Mouse (Mus musculus): ENCODE results near the gene Ptbp3. TPM values are rescaled to one million over a fixed set of nuclear protein-coding genes. Genes with fewer than 3 reads are reported as not detected.

Ptbp3 gene
- polyA plus RNA-seq (2016; fragmentation: Nextera tagmentation; extraction: Ambion mirVana) = 41.7 and 47.5 TPM in 2 replicates

DNA sequence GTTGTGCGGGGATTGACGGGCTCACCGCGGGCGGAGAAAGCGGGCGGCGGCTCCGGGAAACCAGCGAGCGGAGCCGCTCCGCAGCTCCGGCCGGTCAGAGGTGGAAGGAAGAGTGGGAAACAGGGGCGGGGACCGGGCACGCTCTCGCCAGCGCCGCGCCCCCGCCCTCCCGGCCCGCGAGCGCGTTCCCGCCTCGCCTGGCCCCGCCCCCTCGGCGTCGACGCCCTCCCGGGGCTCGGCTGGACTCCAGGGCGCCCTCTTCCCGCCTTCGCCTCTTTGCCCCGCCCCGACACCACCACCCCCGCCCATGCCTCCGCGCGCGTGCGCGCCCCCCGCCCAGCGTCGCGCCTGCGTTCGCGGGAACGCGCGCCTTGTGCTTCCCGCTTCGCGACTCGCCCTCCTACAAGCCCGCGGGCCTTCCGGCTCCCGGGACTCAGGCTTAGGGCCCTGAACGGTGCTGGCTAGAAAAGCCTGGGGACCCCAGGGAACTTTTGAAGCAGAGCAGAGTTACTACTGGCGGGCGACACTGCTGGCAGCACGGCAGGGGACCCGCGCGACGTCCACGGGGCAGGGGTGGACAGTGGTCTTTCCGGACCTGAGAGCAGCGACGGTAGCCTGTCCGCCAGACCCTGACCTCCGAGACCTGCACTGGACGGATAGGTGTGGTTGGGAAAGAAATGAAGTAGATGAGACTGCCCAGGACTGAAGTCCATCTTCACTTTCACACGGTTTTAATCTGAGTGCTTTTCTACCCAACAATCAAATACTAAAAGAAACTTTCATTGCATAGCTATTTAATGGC is at the start of gene Ptbp3:
TSS of gene Ptbp3 (minus strand) at position 190 of the 802 bp plus-strand sequence.
- WGBS = under 1% methylated on average over 55 of the region's 83 CpGs
- no peaks in the 10 kb centered on the region for H3K36me3 ChIP-seq
- H3K27ac ChIP-seq = peak within 1 kb of the TSS; percentile 93
- ATAC-seq (ENCODE audit: insufficient number of reproducible peaks, insufficient read depth, low FRiP score, low TSS enrichment) = peak; percentile 92
- H3K27me3 ChIP-seq = no peaks in the 10 kb centered on the region
- H3K4me2 ChIP-seq (replicated peaks) = peak within 1 kb of the TSS; percentile 62
- peak within 1 kb of the TSS; percentile 94 for H3K9ac ChIP-seq
- no peaks in the 10 kb centered on the region for H3K9me3 ChIP-seq
- peak within 1 kb of the TSS; percentile 81 for H3K4me3 ChIP-seq
- peaks cover 16% of the 10 kb centered on the region for H3K4me1 ChIP-seq

DNA sequence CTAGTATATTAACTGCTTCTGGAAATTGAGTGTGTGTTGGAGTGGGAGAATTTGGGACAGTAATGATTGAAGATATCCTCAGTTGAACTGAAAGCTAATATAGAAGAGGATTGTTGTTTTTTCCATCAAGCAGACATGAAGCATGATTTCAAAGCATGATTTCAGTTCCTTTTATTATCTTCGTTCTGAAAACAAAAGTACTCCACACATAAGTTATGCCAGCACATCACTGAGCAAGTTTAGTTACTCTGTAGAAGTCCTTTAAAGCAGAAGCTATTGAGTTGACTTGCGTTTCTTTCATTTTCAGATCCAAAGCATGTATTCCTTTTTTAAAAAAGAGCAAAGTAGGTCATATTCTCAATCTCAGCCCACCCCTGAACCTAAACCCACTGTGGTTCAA is 47.4 kb upstream of the Ptbp3 start:
- no peak overlapping the region for H3K9ac ChIP-seq
- H3K36me3 ChIP-seq = no peaks in the 10 kb centered on the region
- no peaks in the 10 kb centered on the region for H3K27me3 ChIP-seq
- ATAC-seq (ENCODE audit: insufficient number of reproducible peaks, insufficient read depth, low FRiP score, low TSS enrichment) = no peak
- no peak overlapping the region for H3K27ac ChIP-seq
- H3K4me1 ChIP-seq = no peaks in the 10 kb centered on the region
- H3K4me2 ChIP-seq (replicated peaks) = no peak overlapping the region
- 88% methylated on average over 2 of the region's 2 CpGs for WGBS
- no peak overlapping the region for H3K4me3 ChIP-seq
- H3K9me3 ChIP-seq = no peaks in the 10 kb centered on the region

DNA sequence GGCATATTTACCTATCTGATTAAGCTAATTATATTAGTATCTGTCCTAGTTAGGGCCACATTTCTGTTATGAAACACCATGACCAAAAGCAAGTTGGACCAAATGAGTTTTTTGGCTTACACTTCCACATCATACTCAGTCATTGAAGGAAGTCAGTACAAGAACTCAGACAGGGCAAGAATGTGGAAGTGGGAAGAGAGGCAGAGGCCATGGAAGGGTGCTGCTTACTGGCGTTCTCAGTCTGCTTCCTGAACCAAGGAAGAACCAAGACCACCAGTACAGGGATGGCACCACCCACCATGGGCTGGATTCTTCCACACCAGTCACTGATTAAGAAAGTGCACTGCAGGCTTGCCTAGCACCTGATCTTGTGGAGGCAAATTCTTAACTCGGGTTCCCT is 45.5 kb upstream of the Ptbp3 start:
- H3K4me1 ChIP-seq = no peaks in the 10 kb centered on the region
- no peaks in the 10 kb centered on the region for H3K27me3 ChIP-seq
- no peaks in the 10 kb centered on the region for H3K36me3 ChIP-seq
- no peak overlapping the region for H3K4me2 ChIP-seq (replicated peaks)
- H3K9me3 ChIP-seq = no peaks in the 10 kb centered on the region
- H3K9ac ChIP-seq = no peak overlapping the region
- H3K4me3 ChIP-seq = no peak overlapping the region
- ATAC-seq (ENCODE audit: insufficient number of reproducible peaks, insufficient read depth, low FRiP score, low TSS enrichment) = no peak
- no peak overlapping the region for H3K27ac ChIP-seq
- WGBS = 78% methylated on average over 2 of the region's 2 CpGs

DNA sequence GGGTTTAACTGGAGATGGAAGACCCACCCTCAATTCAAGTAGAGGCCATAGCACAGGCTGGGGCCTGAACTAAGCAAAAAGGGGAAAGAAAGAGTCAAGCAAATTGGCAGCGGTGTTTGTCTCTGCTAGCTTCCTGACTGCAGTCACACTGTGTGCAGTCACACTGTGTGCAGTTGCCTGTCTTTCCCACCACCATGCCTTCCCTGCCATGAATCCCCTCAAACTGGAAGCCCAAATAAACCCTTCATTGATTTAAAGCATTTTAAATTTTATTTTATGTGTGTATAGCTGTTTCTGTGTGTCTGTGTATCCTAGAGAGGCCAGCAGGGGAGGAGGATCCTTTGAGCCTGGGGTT is 38.7 kb upstream of the Ptbp3 start:
- H3K4me2 ChIP-seq (replicated peaks) = no peak overlapping the region
- H3K36me3 ChIP-seq = no peaks in the 10 kb centered on the region
- no peak overlapping the region for H3K9ac ChIP-seq
- ATAC-seq (ENCODE audit: insufficient number of reproducible peaks, insufficient read depth, low FRiP score, low TSS enrichment) = no peak
- WGBS = 100% methylated on average over 1 of the region's 1 CpGs
- no peak overlapping the region for H3K27ac ChIP-seq
- H3K4me3 ChIP-seq = no peak overlapping the region
- no peaks in the 10 kb centered on the region for H3K4me1 ChIP-seq
- H3K9me3 ChIP-seq = no peaks in the 10 kb centered on the region
- no peaks in the 10 kb centered on the region for H3K27me3 ChIP-seq

DNA sequence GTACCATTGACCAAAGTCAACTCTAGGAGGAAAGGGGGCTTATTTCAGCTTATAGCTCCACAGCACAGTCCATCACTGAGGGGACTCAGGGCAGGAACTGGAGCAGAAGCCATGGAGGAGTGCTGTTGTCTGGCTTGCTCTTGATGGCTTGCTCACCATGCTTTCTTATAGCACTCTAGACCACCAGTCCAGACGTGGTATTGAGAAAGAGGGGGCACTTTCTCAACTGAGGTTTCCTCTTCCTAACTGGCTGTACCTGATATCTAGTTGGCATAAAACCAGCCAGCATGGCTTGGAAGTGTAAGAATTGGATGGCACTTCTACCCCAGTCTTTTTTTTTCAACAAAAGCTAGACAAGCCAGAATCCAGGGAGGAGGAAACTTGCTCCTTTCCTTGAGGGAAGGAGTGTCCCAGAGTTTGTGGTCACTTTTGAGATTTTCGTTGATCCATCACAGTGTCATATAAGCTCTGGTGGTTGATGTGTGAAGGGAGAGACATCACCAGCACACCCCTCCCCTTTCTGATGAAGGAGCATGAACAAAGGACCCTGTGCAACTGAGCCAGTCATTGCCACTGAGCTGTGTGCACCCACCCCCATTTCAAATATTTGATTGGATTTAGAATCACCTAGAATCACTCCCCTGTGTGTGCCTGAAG is 38.2 kb upstream of the Ptbp3 start:
- Histone ChIP-seq H3K9me3 (no peaks in the 10 kb centered on the region), H3K9ac (no peak overlapping the region), H3K4me2 (replicated peaks) (no peak overlapping the region), H3K27me3 (no peaks in the 10 kb centered on the region), H3K4me3 (no peak overlapping the region), H3K4me1 (no peaks in the 10 kb centered on the region), H3K27ac (no peak overlapping the region), H3K36me3 (no peaks in the 10 kb centered on the region)
- no peak for ATAC-seq (ENCODE audit: insufficient number of reproducible peaks, insufficient read depth, low FRiP score, low TSS enrichment)
- WGBS = 73% methylated on average over 2 of the region's 2 CpGs

DNA sequence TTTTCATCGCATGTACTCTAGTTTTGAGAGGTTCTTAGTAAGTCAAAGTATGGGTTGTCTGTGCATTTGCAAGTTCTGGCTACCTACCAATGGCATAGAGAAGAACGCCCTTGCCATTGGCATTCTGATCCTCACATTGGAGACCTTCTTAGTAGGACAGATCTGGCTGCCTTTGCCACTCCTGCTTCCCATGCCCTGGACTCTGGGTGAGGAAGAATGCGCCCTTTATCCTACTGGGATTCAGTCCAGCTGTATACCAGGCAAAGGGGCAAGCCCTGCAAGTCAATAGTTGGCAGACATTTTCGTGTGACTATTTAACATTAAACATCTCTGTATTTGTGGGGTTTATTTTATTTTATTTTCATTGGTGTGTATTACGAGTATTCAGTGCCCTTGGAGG is 35.9 kb upstream of the Ptbp3 start:
- H3K9me3 ChIP-seq = no peaks in the 10 kb centered on the region
- no peaks in the 10 kb centered on the region for H3K36me3 ChIP-seq
- 76% methylated on average over 5 of the region's 5 CpGs for WGBS
- ATAC-seq (ENCODE audit: insufficient number of reproducible peaks, insufficient read depth, low FRiP score, low TSS enrichment) = no peak
- H3K27me3 ChIP-seq = no peaks in the 10 kb centered on the region
- H3K4me2 ChIP-seq (replicated peaks) = no peak overlapping the region
- no peak overlapping the region for H3K9ac ChIP-seq
- peaks cover 7% of the 10 kb centered on the region for H3K4me1 ChIP-seq
- no peak overlapping the region for H3K27ac ChIP-seq
- no peak overlapping the region for H3K4me3 ChIP-seq

DNA sequence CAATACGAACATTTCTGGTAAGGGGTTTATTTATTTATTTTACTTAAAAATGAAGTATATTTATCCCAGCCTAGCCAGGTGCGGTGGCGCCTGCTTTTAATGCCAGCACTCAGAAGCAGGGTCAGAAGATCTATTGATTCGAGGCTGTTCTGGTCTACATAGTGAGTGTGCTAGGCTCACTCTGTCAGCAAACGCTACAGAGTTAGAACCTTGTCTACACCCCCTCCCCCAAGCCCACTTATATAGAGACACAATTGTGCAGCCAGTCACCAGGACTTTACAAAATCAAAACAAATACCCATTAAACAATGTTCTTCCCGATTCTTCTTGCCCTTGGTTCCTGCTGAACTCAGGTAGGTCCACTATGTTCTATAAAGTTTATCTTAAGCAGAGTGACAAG is 33.0 kb upstream of the Ptbp3 start:
- peaks cover 9% of the 10 kb centered on the region for H3K4me1 ChIP-seq
- H3K9ac ChIP-seq = no peak overlapping the region
- no peaks in the 10 kb centered on the region for H3K36me3 ChIP-seq
- 32% methylated on average over 6 of the region's 6 CpGs for WGBS
- H3K4me3 ChIP-seq = peak overlapping the region; percentile 77
- peak overlapping the region; percentile 75 for H3K4me2 ChIP-seq (replicated peaks)
- no peak overlapping the region for H3K27ac ChIP-seq
- ATAC-seq (ENCODE audit: insufficient number of reproducible peaks, insufficient read depth, low FRiP score, low TSS enrichment) = no peak
- H3K27me3 ChIP-seq = no peaks in the 10 kb centered on the region
- H3K9me3 ChIP-seq = no peaks in the 10 kb centered on the region

DNA sequence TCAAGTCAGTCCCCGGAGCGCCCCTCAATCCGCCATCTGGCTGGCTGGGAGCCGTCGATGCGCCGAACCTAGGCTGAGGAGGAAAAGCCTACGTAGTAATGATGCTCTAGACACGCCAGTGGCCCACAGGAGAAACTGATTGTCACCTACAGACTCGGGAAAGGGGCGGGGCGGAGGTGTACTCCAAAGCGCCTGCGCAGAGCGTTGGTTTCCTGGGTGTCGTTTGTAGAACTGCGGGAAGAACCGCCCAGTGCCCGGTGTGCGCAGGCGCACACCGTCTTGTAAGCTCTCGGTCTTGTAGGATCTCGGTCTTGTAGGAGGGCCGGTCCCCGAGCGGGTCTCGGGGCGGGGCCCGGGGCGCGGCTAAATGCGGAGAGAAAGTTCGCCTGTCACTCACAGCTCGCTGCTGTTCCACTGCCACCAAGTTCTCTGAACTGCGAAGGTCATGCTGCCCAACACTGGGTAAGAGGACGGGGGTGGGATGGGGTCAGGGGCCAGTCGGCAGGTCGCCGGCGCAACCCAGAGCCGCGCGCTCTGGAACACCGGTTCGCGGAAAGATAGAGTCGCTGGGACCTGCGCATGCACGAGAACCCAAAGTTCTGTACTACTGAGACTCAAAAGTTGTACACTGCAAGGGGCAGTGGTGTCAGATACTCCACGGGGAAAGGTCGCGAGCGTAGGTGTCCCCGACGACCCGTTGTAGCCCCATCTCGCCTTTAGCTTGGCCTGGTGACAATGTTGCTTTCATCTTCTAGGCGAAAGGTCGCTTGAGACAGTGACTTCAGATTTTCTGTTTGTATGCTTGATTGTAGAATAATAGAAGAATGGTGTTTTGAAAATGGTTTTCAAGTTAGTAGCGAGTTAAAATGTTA is 32.4 kb upstream of the Ptbp3 start, which contains the start of gene Hsdl2:
TSS of gene Hsdl2 (plus strand) at position 250 of the 872 bp plus-strand sequence.
- Histone ChIP-seq H3K4me1 (peaks cover 9% of the 10 kb centered on the region), H3K9me3 (no peaks in the 10 kb centered on the region), H3K9ac (peak within 1 kb of the TSS; percentile 78), H3K36me3 (no peaks in the 10 kb centered on the region), H3K27me3 (no peaks in the 10 kb centered on the region), H3K4me2 (replicated peaks) (peak within 1 kb of the TSS; percentile 75), H3K27ac (peak within 1 kb of the TSS; percentile 91), H3K4me3 (peak within 1 kb of the TSS; percentile 77)
- 1% methylated on average over 61 of the region's 61 CpGs for WGBS
- peak; percentile 93 for ATAC-seq (ENCODE audit: insufficient number of reproducible peaks, insufficient read depth, low FRiP score, low TSS enrichment)

DNA sequence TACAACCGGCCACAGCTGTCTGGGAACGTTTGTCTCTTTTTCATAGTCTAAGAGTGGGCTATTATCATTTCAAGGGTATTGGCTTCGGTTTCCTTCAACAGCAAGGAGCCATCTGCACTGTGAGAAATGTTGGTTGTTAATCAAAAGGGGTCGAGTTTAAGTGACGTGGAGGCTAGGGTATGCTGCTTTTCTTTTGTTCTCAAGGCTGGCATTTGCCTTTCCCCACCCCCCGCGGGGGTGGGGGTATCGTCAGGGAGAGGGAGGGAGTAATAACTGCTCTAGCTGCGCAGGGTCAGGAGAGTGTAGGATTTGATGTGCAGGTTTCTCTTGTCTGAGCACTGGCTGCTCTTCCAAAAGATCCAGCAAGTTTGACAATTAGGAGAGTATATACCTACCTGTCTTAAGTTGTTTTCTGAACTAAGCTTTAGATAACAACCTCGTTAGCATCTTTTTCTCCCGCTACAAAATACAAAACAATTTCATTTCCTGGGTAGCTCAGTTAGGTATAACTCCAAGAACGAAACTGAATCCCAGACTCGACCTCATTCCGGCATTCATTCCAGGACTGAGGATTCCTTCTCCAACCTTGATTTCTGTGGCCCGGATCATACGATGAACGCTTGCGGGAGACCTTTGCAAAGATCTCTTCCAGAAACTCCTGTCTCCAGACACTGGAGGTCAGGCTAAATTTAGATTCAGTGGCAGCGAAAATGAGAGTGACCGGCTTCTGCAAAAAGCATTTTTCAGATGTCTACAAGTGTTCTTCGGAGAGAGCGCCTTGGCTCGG is 31.5 kb upstream of the Ptbp3 start:
- no peaks in the 10 kb centered on the region for H3K36me3 ChIP-seq
- 1% methylated on average over 23 of the region's 23 CpGs for WGBS
- H3K9ac ChIP-seq = peak overlapping the region; percentile 78
- peak overlapping the region; percentile 75 for H3K4me2 ChIP-seq (replicated peaks)
- peak overlapping the region; percentile 77 for H3K4me3 ChIP-seq
- peak overlapping the region; percentile 91 for H3K27ac ChIP-seq
- ATAC-seq (ENCODE audit: insufficient number of reproducible peaks, insufficient read depth, low FRiP score, low TSS enrichment) = 0 out of 2 replicates have a peak, but pooled peaks have one; percentile 38
- peaks cover 9% of the 10 kb centered on the region for H3K4me1 ChIP-seq
- H3K9me3 ChIP-seq = no peaks in the 10 kb centered on the region
- H3K27me3 ChIP-seq = no peaks in the 10 kb centered on the region

DNA sequence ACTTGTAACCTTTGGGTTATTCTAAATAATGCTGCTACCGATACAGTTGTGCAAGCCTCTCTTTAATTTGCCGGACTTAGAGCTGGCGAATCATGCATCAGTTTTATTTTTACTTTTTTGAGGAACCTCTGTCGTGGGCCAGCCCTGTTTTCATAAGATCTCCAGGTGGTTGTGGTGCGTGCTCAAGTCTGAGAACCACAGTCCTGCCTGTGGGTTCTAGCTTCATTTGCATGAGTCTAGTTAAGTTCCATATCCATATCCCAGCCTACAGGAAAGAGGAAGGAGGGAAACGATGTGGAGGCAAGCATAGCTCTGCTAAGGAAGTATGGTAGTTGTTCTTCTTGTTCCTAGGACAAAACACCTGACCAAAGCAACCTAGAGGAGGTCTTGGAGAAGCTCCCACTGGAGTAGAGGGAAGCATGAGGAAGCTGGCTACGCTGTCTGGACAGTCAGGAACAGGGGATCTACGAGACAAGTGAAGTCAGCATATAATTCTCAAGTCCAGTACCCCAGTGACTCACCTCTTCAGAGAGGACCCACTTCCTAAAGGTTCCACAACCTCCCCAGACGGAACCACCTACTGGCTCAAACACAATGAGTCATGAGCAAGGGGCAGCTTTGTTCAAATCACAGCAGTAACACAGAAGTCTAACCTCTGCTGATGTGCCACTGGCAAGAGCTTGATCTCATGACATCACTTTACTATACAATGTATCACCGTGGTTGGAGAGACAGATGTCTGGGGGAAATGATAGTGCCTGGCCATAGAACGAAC is 26.2 kb upstream of the Ptbp3 start:
- Histone ChIP-seq H3K27ac (no peak overlapping the region), H3K4me1 (peaks cover 4% of the 10 kb centered on the region), H3K27me3 (no peaks in the 10 kb centered on the region), H3K9ac (no peak overlapping the region), H3K36me3 (no peaks in the 10 kb centered on the region), H3K9me3 (no peaks in the 10 kb centered on the region), H3K4me3 (no peak overlapping the region), H3K4me2 (replicated peaks) (no peak overlapping the region)
- no peak for ATAC-seq (ENCODE audit: insufficient number of reproducible peaks, insufficient read depth, low FRiP score, low TSS enrichment)
- 86% methylated on average over 11 of the region's 11 CpGs for WGBS

All from embryonic facial prominence, embryonic 12.5 days (tissue).